Mouse (Mus musculus): ENCODE data around the gene Mms19.
A peak's percentile ranks its signal among the peaks of the same experiment; 100 is the strongest.

Gene Mms19

DNA sequence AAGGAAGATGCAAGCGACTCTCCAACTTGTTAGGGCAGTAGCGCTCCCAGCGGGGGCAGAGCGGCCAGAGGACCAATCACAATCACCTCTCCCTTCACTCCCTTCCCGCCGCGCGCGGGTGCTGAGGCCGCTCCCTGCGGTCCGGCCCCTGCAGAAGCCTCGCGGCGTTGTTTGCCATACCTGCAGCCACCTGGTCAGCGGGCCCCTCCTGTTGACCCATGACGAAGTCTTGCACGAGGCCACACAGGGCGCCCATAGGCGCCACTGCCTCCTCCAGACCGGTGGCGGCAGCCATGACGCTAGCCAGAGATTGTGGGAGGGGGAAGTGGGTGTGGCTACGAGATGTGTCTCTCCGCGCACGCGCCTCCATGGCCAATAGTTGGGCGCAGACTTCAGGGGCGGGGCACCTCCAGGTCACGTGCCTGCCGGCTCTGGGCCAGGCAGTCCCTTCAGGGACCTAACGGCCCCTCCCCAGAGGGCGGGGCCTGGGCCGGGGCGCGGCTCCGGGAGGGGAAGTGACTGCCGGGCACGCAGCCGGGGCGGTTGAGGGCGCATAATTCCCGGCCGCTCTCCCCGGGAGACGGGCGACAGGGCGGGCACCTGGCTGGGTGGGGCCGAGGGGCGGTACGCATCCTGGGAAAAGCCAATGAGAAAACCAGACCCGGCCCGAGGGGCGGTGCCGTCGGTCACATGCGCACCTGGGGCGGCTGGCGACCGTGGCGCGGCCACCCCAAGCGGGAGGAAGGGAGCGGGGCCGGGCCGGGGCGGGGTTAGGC, at the start of gene Mms19:
Gene Mms19, minus strand, starts transcription at position 339 of the 776 bp plus-strand sequence.
- DNase-seq = peak; percentile 100

DNA sequence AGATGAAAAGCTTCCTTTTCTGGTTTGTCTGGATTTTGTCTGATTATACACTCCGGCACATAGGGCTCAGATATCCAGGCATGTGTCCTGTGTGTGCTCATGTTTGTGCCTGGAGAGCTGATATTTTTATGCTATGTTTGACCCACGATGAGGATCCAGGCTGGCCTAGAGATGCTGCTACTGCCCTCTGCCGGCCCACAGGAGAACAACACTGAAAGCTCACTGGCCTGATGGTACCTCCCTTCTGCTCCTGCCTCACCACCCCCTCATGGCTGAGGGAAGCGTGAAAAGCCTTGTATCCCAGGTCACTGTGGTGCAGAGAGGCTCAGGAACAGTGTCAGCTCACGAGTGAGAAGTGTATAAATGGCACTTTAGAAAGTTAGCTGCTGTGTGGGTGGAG, 45.2 kb upstream of the Mms19 start:
- peak; percentile 91 for DNase-seq

DNA sequence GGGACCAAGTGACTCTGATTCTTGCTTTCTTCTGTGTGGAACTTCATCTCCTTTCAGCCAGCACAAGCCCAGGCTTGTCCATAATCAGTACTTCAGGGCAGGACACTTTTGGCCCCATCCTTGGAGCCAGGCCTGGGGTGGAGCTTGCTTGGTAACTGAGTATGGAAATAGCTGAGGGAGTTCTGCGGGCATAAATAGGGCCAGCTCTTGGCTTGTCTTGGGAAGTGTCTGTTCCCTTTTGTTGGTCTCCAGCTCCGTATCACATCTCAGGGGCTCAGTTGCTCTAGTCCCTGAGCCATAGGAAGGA, 41.5 kb upstream of the Mms19 start:
- no peak for DNase-seq

DNA sequence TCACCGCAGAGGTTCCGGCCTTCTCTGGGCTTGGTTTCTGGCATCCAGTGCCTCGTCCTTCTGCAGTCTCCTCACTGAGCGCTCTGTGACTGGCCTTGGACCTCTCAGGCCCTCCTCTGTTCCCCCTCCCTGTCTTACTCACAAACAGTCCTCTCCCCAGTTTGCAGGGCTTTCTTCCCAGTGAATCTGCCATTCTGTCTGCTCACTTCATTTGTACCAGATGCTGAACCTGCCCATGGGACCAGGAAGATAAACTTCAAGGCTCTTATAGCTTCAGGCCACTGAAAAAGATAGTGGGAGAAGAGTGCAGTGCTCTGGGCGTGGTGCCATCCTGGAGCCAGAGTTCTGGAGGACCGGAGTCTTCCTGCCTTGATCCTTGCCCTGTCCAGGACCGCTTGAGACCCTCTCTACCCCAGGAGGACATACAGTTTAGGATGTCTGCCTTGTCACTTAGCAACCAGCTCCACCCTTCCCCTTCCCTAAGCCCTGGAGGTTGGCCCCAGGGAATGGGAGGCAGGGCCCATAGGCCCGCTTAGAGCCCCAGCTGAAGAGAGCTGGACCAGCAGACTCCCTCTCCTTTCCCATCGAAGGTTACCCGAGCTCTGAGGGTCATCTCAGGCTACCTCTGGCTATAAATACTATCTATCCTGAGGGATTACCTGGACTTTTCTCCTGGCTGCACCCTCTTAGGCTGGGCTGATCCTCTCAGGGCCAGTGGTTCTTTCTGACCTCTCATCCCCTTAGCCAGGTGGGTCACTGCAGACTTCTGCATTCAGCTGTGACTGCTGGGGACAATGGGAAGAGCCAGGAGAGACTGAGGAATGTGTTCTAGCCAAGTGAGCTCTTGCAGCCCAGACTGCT, 41.0 kb upstream of the Mms19 start:
- DNase-seq = no peak

DNA sequence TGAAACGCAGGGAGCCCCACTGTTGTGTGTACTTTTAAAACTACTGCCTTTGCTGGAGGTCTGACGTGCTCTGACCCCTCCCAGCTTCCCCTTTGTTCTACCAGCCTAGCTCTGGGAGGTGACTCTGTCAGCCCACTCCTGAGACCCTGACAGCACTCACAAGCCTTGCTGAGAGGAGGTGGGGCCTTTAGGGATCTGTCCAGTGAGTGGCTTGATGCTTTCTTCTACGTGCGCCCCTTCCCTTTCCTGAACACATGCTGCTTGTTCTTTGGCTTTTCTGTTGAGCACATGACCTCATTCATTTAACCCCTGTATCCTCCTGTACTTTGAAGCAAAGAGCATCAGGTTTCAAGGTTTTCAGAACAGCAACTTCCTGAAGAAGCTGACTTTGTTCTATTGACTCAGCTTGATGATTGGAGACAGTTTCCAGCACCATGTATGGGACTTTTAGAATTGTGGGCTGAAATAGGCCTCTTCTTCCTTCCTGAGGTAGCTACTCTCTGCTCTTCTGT, 38.1 kb upstream of the Mms19 start:
- DNase-seq = no peak

DNA sequence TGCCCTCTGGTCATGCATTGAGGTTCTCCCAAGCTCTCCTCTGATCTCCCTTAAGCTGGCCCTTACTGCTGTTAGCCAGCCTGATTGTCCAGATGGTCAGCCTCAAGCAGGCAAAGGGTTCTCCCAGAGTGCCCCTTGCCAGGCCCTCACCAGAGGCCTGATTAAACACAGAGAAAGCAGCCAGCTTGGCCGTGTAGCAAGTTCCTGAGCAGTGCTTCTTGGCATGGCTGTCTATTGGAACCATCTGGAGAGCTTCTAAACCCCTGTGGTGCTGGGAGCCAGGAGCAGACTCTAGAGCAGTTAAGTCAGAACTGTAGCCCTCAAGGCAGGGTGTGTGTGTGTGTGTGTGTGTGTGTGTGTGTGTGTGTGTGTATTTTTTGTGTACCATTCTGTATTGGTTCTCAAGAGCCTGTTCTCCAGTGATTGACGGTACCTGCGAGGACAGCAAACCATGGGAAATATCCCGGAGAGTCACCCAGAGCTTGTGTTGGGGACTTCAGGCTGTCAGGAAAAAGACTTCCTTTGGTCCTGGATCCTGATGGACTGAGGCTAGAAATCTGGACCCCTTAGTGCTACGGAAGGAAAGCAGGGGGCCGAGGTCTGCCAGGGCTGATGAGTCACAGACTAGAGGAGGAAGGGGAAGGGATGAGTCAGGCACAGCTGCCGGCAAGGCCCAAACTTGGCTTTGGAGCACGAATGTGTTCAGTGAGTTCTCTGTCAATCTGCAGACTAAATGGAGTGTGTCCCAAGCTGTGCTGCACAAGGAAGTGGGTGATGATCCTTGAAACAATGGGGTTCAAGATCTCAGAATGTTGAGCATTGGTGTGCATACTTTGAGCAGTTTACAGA, 36.7 kb upstream of the Mms19 start:
- peak; percentile 74 for DNase-seq

DNA sequence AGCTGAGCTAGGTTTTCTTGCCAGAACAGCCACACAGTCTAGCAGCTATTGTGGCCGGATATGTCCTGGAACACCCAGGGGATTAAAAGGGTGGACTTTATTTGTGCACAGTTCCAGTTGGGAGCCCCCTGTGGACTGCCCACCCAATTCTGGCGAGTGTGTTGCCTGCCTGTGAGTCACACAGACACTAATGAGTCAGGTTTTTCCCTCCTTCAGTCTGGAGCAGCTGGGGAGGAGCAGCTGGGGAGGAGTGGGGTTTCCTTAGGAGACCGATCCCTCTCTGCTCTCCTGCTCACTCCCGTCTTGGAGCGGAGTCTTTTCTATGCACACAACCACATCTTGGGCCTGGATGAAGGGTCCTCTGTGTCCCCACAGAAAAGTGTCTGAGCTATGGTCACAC, 35.9 kb upstream of the Mms19 start:
- no peak for DNase-seq

DNA sequence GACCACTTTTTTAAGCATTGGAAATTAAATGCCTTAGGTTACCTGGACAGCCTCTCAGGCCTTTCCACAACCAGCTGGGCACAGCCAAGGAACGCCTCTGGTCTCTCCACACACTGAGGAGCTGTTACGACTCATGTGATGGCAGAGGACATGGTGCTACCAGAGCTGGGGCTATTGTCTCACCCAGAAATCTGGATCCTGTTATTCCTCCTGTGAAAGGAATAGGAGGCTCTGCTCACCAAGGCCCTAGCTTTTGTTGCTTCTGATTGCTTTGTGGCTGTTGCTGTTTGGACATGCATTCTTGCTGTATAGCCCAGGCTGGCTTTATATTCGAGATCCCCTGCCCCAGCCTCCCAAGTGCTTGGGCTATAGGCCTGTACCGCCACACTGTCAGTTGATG, 35.3 kb upstream of the Mms19 start:
- no peak for DNase-seq

DNA sequence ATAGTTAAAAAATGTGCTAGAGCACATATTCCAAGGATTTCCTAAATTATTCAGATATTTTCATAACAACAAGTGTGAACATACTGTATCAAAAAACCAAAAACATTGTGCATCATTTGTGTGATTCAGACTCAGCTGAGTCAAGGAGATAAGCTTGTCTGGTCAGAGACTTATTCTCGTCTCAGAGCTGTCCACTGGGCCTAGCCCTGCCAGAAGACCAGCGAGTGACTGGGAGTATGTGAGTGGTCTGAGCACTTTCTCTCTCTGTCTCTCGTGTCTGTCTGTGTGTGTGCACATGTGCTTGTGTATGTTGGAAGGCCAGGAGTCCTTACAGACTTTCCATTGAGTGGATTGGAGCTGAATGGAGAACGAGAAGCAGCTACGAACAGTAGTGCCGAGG, 34.0 kb upstream of the Mms19 start:
- DNase-seq = no peak

DNA sequence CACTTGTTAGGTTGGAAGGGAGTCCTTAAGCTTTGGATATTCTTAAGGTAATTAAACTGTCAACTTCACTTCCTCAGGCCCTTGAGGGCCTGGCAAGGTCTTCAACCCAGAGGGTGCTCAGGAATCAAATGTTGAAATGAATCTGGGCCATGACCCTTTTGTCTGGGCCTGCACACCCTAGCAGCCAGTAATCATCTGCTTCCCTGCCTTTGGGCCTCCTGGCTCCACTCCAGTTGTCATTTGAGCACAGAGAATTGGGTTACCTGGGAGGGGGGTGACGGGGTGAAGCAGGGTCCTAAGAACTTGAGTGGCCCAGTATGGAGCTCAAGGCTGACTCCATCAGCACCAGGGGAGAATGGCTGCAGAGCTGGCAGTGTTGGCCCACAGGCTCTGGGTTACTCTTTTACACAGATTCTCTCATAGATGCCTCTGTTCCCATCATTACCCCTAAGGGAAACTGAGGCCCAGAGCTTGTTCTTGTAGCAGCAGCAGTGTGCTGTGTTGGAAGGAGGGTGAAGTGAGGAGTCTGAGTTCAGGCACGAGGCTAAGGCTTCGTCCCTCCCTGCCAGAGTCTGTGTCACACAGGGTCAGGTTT, 33.4 kb upstream of the Mms19 start:
- no peak for DNase-seq

DNA sequence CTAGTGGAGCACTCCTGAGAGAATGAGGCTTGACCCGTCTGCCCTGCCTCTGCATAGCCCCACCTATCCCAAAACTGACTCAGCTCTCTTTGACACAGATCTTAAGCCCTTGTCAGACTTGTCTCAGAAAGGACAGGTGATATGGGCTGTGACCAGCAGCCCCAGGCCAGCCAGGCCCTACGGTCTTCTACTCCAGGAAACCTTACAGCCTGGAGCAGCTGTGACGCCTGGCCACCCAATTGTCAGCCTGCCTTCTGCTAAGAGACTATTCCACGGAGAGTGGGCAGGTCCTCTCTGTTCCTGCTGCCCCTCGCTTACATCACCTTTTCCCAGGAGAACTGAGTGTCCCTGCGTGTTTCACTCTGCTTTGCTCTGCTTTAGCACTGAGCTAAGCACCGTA, 30.2 kb upstream of the Mms19 start:
- DNase-seq = no peak

DNA sequence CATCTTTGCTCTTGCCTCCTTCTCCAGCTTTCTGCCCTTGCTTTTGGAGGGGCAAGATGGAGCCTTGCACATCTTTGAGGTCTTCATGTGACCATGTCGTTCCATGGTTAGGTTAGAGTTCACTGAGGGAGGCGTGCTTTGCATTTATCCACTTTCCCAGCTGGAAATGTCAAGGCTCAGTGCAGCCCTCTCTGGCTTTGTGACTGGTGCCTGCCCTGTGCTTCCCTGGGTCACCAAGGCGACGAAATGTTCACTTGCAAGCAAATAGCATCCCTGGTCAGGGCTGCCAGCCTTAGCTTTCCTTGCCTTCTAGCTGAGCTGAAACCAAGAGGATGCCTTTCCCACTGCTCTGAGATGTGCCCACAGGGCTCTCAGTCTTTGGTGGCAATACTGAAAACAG, 29.5 kb upstream of the Mms19 start:
- no peak for DNase-seq

DNA sequence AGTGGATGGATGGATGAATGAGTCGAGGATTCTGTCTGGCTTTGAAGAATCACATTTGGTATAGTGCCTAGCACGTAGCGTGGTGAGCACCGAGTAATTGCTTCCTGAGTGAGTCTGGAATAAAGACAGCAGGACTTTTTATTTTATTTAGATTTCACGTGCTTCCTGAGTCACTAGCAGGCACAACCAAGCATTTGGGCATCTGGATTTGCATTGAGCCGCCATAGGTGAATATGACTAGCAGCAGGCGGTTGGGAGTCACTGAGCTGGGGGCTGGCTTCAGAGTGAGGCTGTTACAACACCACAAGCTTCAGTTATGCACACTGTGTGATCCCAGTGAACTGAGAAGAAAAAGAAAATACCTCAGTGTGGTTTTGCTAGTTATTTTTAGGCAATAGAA, 28.1 kb upstream of the Mms19 start:
- DNase-seq = no peak

DNA sequence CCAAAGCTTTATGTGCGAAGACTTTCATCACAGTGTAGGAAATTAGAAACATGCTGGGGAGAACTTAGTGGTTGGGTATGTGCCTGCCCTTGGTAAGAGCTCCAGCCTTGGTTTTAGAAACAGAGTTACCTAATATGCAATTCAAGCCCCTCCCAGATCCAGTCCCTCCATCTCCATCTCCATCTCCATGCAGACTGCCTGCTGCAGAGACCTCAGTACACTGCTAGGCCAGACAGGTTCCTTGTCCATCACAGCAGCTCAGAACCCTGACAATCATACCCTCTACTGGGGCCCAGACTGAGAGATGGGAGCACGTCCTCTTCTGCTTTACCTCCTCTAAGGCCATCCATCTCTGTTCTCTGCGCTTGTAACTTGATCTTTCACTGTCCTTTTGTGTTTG, 27.6 kb upstream of the Mms19 start:
- no peak for DNase-seq

DNA sequence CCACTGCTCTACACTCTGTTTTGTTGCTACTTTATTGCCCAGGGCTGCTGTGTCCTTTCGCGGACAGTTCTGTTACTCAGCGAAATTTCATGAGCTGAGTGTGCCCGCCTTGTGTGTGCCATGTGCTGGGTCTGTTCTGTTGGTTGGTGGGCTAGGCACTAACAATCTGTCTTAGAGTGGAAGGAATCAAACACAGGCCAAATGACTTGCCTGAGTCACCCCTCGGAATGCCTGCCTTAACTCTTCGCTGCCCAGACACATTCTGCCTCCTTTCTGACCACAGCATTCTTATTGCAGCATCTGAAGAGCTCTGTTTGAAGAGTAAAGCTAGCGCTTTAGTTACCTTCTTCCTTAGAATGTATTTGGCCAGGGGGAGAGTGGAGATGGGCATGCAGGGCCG, 25.6 kb upstream of the Mms19 start:
- DNase-seq = no peak

DNA sequence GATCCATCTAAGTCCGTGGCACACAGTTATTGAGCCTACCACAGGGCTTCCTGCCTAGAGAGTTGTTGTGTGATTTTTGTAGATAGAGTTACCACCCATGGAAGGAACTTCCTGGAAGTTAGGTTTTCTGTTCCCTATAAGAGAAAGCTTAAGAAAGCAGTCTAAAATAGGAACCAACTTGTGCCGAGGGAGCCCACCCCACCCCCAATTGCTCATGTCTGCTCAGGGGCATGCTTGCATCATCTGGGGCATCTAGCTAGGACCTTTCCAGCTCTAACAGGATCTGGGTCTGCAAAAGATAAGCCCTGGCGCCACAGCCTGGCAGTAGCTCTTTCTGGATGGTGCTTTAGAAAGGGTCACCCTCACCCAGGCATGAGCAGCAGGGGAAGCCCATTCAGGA, 24.7 kb upstream of the Mms19 start:
- no peak for DNase-seq

DNA sequence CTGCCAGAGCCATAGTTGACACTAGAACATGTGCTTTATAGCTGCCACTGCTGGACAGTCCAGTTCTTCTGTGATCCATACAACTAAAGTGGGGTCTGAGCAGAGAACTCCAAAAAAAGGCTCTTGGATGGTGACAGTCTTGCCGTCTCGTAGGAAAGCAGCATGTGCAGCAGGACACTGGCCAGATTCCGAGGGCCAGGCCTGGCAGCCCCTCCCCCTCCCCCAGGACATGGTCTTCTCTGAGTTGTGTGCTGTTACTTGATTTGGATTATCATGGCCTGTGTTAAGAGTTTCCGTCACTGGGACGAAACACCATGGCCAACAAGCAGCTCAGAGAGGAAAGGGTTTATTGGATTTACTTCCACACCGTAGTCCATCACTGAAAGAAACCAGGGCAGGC, 23.3 kb upstream of the Mms19 start:
- DNase-seq = no peak

DNA sequence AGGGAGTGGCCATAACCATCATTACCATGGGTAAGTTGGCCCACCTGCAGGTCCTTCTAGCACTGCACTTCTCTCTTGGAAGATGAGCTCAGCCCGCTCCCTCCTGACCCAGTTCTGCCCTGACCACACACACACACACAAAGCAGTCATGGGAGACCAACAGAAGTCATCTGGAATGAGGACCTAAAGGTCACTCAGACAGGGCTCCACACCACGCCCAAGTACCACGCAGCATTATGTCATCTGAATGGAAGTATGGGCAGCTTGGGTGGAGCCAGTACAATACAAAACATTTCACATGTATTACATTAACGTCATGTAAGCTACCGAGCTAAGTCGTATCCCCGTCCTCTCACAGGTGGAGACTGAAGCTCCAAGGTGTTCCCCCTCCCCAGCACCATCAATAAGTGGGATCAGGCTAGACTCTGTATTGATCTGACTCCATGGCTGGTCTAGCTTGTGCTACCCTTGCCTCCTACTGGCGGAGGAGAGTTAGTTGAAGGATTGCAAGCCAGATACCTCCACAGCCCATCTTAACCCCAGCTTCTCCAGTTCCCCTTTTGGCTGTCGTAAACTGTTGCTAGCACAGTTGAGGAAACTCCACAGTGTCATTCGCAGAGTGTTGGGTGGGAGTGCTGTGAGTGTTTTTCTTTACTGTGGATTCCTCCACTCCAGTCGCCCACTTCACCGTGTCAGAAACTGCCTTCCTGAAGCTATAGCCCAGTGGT, 20.5 kb upstream of the Mms19 start:
- no peak for DNase-seq

DNA sequence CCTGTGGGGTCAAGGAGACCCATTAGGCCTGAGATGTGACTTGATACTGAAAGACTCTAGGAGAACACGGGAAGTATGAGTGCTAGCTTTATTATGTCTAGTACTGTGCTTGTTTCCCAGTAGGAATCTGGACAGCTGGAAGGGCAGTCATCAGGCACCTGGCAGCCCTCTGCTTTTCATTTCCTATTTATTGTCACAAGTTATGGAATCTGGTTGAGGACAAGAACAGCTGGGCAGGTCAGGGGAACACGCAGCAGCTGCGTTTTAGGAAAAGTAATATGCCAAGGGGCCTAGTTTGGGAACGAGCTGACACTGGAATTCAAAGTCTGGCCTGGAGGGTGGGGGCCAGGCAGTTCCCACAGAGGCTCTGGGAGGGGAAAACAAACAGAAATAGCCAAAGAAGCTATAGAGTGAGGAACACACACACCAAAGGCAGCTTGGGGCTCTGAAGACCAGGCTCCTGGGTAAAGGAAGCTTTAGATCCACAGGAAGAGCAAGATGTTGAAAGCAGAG, 19.5 kb upstream of the Mms19 start:
- DNase-seq = peak; percentile 64

DNA sequence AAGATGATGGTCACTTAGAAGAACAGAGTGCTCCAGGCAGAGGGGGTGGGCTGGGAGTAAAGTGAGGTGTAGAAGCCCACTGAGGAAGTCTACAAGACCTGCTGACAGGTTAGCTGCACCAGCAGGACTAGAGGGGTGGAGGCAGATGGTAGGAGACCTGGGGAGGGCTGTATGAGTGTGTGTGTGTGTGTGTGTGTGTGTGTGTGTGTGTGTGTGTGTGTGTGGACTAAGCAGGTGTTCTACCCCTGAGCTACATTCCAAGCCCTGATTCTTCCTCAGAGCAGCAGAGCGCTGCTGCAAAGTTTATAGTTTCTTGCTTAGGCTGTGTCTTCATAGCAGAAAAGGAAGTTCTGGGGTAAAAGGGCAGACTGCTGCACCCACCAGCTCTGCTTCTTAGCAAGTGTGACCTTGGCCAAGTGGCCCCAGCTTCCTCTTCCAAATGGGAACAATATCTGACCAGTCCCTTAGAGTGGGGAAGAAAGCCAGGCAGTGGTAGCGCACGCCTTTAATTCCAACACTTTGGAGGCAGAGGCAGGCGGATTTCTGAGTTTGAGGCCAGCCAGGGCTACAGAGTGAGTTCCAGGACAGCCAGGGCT, 18.8 kb upstream of the Mms19 start:
- peak; percentile 44 for DNase-seq

DNA sequence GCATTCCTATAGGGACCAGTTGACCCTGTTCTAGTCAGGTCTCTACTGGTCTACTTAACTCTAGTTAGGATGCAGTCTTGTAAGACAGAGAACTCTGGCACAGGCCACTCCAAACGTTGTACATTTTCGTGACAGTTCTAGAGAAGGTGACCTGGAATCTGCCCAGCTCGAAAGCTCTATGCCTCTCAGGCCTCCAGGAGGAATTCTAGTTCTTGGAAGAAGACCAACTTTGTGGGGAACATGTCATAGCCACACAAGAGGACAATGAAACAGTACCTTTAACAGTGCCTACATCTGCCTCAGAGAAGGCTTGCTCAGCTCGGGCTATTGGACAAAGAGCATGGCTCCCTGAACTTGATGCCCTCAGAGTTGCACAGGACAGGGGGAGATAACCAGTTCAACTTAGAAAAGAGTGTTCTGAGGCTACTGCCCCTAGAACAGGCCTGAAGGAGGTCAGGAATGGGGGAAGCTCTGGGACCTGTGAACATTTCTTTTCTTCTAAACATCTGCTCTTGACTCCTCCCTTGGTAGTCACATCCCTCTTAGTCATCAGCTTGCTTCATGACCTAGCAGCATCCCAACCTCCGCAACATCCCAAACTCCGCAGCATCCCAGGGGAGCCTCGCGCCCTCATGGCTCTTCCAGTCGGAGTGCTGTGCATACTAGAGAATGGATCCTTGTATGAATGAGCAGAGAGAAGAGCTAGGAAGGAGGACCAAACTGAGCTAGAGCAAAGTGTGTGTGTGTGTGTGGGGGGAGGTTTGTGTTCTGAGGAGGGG, 18.0 kb upstream of the Mms19 start:
- no peak for DNase-seq
